In genomic region chr11:106994246-106995085, GRCm38 (mm10) we compare ENCODE assay signal across 14 mouse cellular contexts. TPM values are rescaled to one million over a fixed set of nuclear protein-coding genes. Genes with fewer than 3 reads are reported as not detected.
DNase-seq lines count a peak whose midpoint lies in the region; ATAC-seq and TF ChIP-seq lines count a peak whose summit lies in the region.
"Had no signal": no experiment of that assay in that cellular context is flagged by ENCODE, and none has a peak within 500 bp of the region (broad histone marks: within the 10 kb centered on the region; RNA-seq: fewer than 3 reads in every experiment).

No protein-coding gene starts in this region.

- H3K9me3 ChIP-seq in intestine, embryonic 16.5 days (ENCODE audit: control insufficient read depth, low read length): no peaks in the 10 kb centered on the region
- H3K9me3 ChIP-seq in intestine, embryonic 15.5 days: no peaks in the 10 kb centered on the region
- no peaks in the 10 kb centered on the region; the same call in 1 of the 2 replicates for H3K9me3 ChIP-seq in erythroblast, embryonic 14.5 days (ENCODE audit: control insufficient read depth, low read length)
- no peaks in the 10 kb centered on the region for H3K9me3 ChIP-seq in liver, embryonic 11.5 days (ENCODE audit: control insufficient read depth, low read length)
- no peaks in the 10 kb centered on the region for H3K9me3 ChIP-seq in midbrain, embryonic 13.5 days
- H3K9me3 ChIP-seq: embryonic facial prominence, embryonic 10.5 days; forebrain, embryonic 15.5 days had no signal

- 47% methylated on average over 3 of the region's 3 CpGs for WGBS in intestine, embryonic 16.5 days
- 55% methylated on average over 3 of the region's 3 CpGs for WGBS in intestine, embryonic 15.5 days
- 42% methylated on average over 3 of the region's 3 CpGs for WGBS in liver, embryonic 11.5 days
- WGBS in small intestine, adult 2 months: 42% methylated on average over 3 of the region's 3 CpGs
- WGBS in midbrain, embryonic 13.5 days: 85% methylated on average over 3 of the region's 3 CpGs

- H3K4me1 ChIP-seq in intestine, embryonic 16.5 days (ENCODE audit: control insufficient read depth, insufficient read depth, low read length): peaks cover 17% of the 10 kb centered on the region
- H3K4me1 ChIP-seq in intestine, embryonic 15.5 days (replicated peaks): 0 out of 2 replicates have a peak, but pooled peaks cover 2% of the 10 kb centered on the region
- peaks cover 45% of the 10 kb centered on the region for H3K4me1 ChIP-seq in erythroblast, embryonic 14.5 days (ENCODE audit: control insufficient read depth)
- H3K4me1 ChIP-seq in liver, embryonic 11.5 days (replicated peaks; ENCODE audit: control insufficient read depth, insufficient read depth, low read length): peaks cover 21% of the 10 kb centered on the region
- H3K4me1 ChIP-seq in small intestine, adult 2 months (ENCODE audit: control insufficient read depth, insufficient read depth, insufficient read length, low read length): peaks cover 5% of the 10 kb centered on the region; the same call in 1 of the 2 replicates
- H3K4me1 ChIP-seq in midbrain, embryonic 13.5 days (replicated peaks): peaks cover 18% of the 10 kb centered on the region

- H3K27me3 ChIP-seq in intestine, embryonic 16.5 days (replicated peaks; ENCODE audit: control insufficient read depth, insufficient read depth, low read length): no peaks in the 10 kb centered on the region
- no peaks in the 10 kb centered on the region for H3K27me3 ChIP-seq in intestine, embryonic 15.5 days (replicated peaks)
- H3K27me3 ChIP-seq in erythroblast, embryonic 14.5 days (ENCODE audit: control insufficient read depth): no peaks in the 10 kb centered on the region
- H3K27me3 ChIP-seq in liver, embryonic 11.5 days (replicated peaks; ENCODE audit: control insufficient read depth, insufficient read depth, low read length): no peaks in the 10 kb centered on the region
- H3K27me3 ChIP-seq in small intestine, adult 2 months (ENCODE audit: control insufficient read depth, insufficient read depth, low read length): no peaks in the 10 kb centered on the region
- no peaks in the 10 kb centered on the region for H3K27me3 ChIP-seq in midbrain, embryonic 13.5 days
- H3K27me3 ChIP-seq: forebrain, embryonic 15.5 days had no signal

- no peak overlapping the region for H3K9ac ChIP-seq in intestine, embryonic 16.5 days (ENCODE audit: low read depth, low read length)
- no peak overlapping the region for H3K9ac ChIP-seq in intestine, embryonic 15.5 days
- no peak overlapping the region for H3K9ac ChIP-seq in liver, embryonic 11.5 days (ENCODE audit: low read depth, low read length)
- no peak overlapping the region for H3K9ac ChIP-seq in midbrain, embryonic 13.5 days (replicated peaks)
- H3K9ac ChIP-seq: forebrain, embryonic 15.5 days had no signal

- H3K4me2 ChIP-seq in intestine, embryonic 16.5 days (ENCODE audit: low read depth, low read length): no peak overlapping the region
- no peak overlapping the region for H3K4me2 ChIP-seq in intestine, embryonic 15.5 days (replicated peaks)
- peak overlapping the region; percentile 22; the same call in 1 of the 2 replicates for H3K4me2 ChIP-seq in liver, embryonic 11.5 days
- H3K4me2 ChIP-seq in midbrain, embryonic 13.5 days (replicated peaks): no peak overlapping the region
- H3K4me2 ChIP-seq: forebrain, embryonic 15.5 days had no signal

- no peak overlapping the region for H3K4me3 ChIP-seq in intestine, embryonic 16.5 days (ENCODE audit: low read length)
- no peak overlapping the region for H3K4me3 ChIP-seq in intestine, embryonic 15.5 days (replicated peaks)
- peak overlapping the region; percentile 25 for H3K4me3 ChIP-seq in erythroblast, embryonic 14.5 days (replicated peaks)
- no peak overlapping the region for H3K4me3 ChIP-seq in liver, embryonic 11.5 days (ENCODE audit: low read depth, low read length)
- H3K4me3 ChIP-seq in small intestine, adult 2 months (ENCODE audit: low read depth, low read length): no peak overlapping the region
- no peak overlapping the region for H3K4me3 ChIP-seq in midbrain, embryonic 13.5 days (replicated peaks)
- H3K4me3 ChIP-seq: embryonic facial prominence, embryonic 10.5 days; forebrain, embryonic 15.5 days had no signal

- DNase-seq in liver, embryonic 11.5 days (ENCODE audit: low spot score): no peak
- no peak for DNase-seq in layer of hippocampus, postnatal 36 days
- no peak for DNase-seq in right cerebral cortex, adult 2 months (ENCODE audit: low spot score in 2 of 2)
- DNase-seq: kidney, postnatal 10 days; lung, postnatal 14 days; retina, postnatal 1 day had no signal

- TF ChIP-seq CTCF in small intestine, adult 2 months (IDR thresholded peaks at IDR 0.05; ENCODE audit: extremely low read depth, insufficient read length, insufficient replicate concordance, low read depth, low read length): no peak

- H3K36me3 ChIP-seq in intestine, embryonic 16.5 days (ENCODE audit: control insufficient read depth, insufficient read depth, low read length): peaks cover 10% of the 10 kb centered on the region; the same call in 1 of the 2 replicates
- H3K36me3 ChIP-seq in intestine, embryonic 15.5 days: peaks cover 10% of the 10 kb centered on the region; the same call in 1 of the 2 replicates
- H3K36me3 ChIP-seq in erythroblast, embryonic 14.5 days (ENCODE audit: control insufficient read depth): peaks cover 96% of the 10 kb centered on the region
- peaks cover 48% of the 10 kb centered on the region for H3K36me3 ChIP-seq in liver, embryonic 11.5 days (ENCODE audit: control insufficient read depth, insufficient read depth, low read length)
- H3K36me3 ChIP-seq in small intestine, adult 2 months (ENCODE audit: control insufficient read depth, insufficient read depth, low read length): peaks cover 53% of the 10 kb centered on the region
- peaks cover 66% of the 10 kb centered on the region for H3K36me3 ChIP-seq in midbrain, embryonic 13.5 days

- no peak for TF ChIP-seq POLR2A in small intestine, adult 2 months (IDR thresholded peaks at IDR 0.05; ENCODE audit: low read depth, low read length)

- H3K27ac ChIP-seq in intestine, embryonic 16.5 days (ENCODE audit: low read length): no peak overlapping the region
- no peak overlapping the region for H3K27ac ChIP-seq in intestine, embryonic 15.5 days
- H3K27ac ChIP-seq in liver, embryonic 11.5 days (ENCODE audit: low read depth, low read length): 0 out of 2 replicates have a peak overlapping the region, but pooled peaks have one; percentile 23
- H3K27ac ChIP-seq in small intestine, adult 2 months (ENCODE audit: insufficient read depth, low read depth, low read length): peak overlapping the region; percentile 57
- no peak overlapping the region for H3K27ac ChIP-seq in midbrain, embryonic 13.5 days
- H3K27ac ChIP-seq: embryonic facial prominence, embryonic 10.5 days; forebrain, embryonic 15.5 days had no signal

- 0 out of 2 replicates have a peak, but pooled peaks have one; percentile 6 for ATAC-seq in intestine, embryonic 16.5 days
- ATAC-seq in intestine, embryonic 15.5 days: no peak
- ATAC-seq in liver, embryonic 11.5 days (replicated peaks; ENCODE audit: low FRiP score): peak; percentile 65
- ATAC-seq in midbrain, embryonic 13.5 days: no peak
- ATAC-seq: CD4-positive, CD25-positive, alpha-beta regulatory T cell, adult 4 months; forebrain, embryonic 15.5 days had no signal

RNA-seq across cellular contexts. Expression of gene Kpna2, which starts 4.9 kb away (rescaled TPM):
- polyA plus RNA-seq in intestine, embryonic 16.5 days (2015; fragmentation: Nextera tagmentation; extraction: Ambion mirVana): 318 and 375 TPM in 2 replicates
- 357 and 384 TPM in 2 replicates for polyA plus RNA-seq in intestine, embryonic 15.5 days (2015; fragmentation: Nextera tagmentation; extraction: Ambion mirVana)
- 0.83 and 1.5 TPM in 2 replicates for polyA plus RNA-seq in erythroblast, embryonic 14.5 days (2012)
- polyA plus RNA-seq in liver, embryonic 11.5 days (2014; fragmentation: Nextera tagmentation; extraction: Ambion mirVana): 448 and 517 TPM in 2 replicates
- 11.9 and 15.2 TPM in 2 replicates for polyA plus RNA-seq in small intestine, adult 2 months (2012; rRNA removed)
- 10 to 100 TPM; 21.5 to 25.2 TPM for total RNA-seq in layer of hippocampus, postnatal 36 days (2021)
- polyA plus RNA-seq in midbrain, embryonic 13.5 days (2015; fragmentation: Nextera tagmentation; extraction: Ambion mirVana): 288 and 305 TPM in 2 replicates

RNA-seq across cellular contexts. Expression of gene 1810010H24Rik, which starts 31.0 kb away (rescaled TPM):
- polyA plus RNA-seq in intestine, embryonic 16.5 days (2015; fragmentation: Nextera tagmentation; extraction: Ambion mirVana): 1.9 and 2.5 TPM in 2 replicates
- 2.6 and 3.0 TPM in 2 replicates for polyA plus RNA-seq in intestine, embryonic 15.5 days (2015; fragmentation: Nextera tagmentation; extraction: Ambion mirVana)
- not detected in 2 replicates for polyA plus RNA-seq in erythroblast, embryonic 14.5 days (2012)
- 1.9 and 2.1 TPM in 2 replicates for polyA plus RNA-seq in liver, embryonic 11.5 days (2014; fragmentation: Nextera tagmentation; extraction: Ambion mirVana)
- polyA plus RNA-seq in small intestine, adult 2 months (2012; rRNA removed): 1.3 and 2.7 TPM in 2 replicates
- total RNA-seq in layer of hippocampus, postnatal 36 days (2021): 1 to 10 TPM; 2.6 to 3.4 TPM
- polyA plus RNA-seq in midbrain, embryonic 13.5 days (2015; fragmentation: Nextera tagmentation; extraction: Ambion mirVana): 4.6 and 5.6 TPM in 2 replicates

Comparison
In these comparisons a context has a peak if more than half of its experiments do, and no peak if none do; other contexts are left out.
1. ATAC-seq: peak in intestine, embryonic 16.5 days (single experiment) and liver, embryonic 11.5 days (single experiment); none in intestine, embryonic 15.5 days (single experiment) and midbrain, embryonic 13.5 days (single experiment).
2. H3K27ac ChIP-seq: peak in liver, embryonic 11.5 days (single experiment) and small intestine, adult 2 months (single experiment); none in intestine, embryonic 16.5 days (single experiment), intestine, embryonic 15.5 days (single experiment) and midbrain, embryonic 13.5 days (single experiment).
3. RNA of gene Kpna2, which starts 4.9 kb away (polyA plus RNA-seq): 448 to 517 TPM in liver, embryonic 11.5 days, 357 to 384 TPM in intestine, embryonic 15.5 days, 318 to 375 TPM in intestine, embryonic 16.5 days and 288 to 305 TPM in midbrain, embryonic 13.5 days; 11.9 to 15.2 TPM in small intestine, adult 2 months and 0.83 to 1.5 TPM in erythroblast, embryonic 14.5 days; every median in the first group is over 10 times any median in the second.